Mouse (Mus musculus) C2C12 (cell line): ENCODE results near the gene Gucy2d. TPM values are rescaled to one million over a fixed set of nuclear protein-coding genes. Genes with fewer than 3 reads are reported as not detected.

ENCODE experiments used
- H3K27me3 ChIP-seq: one replicate; pipeline ENCODE4 v1.6.1; 2011; ENCODE audit not compliant: control insufficient read depth, insufficient read depth, insufficient read length
- H3K36me3 ChIP-seq: one replicate; pipeline ENCODE4 v1.6.1; 2011; ENCODE audit not compliant: control insufficient read depth, insufficient read depth
- H3K4me3 ChIP-seq: one replicate; pipeline ENCODE4 v1.5.1; 2011; ENCODE audit warnings: mild to moderate bottlenecking, control low read depth; ENCODE audit not compliant: poor library complexity, insufficient read depth, severe bottlenecking
- H3K79me2 ChIP-seq: one replicate; pipeline ENCODE4 v1.6.1; 2011; ENCODE audit not compliant: control insufficient read depth, insufficient read depth
- H3K79me3 ChIP-seq: one replicate; pipeline ENCODE4 v1.6.1; 2011; ENCODE audit warnings: low read depth, control low read depth
- H3ac ChIP-seq: one replicate; pipeline ENCODE3; 2011; ENCODE audit warnings: low read depth; ENCODE audit not compliant: control insufficient read depth, insufficient read length
- CEBPB ChIP-seq: IDR thresholded peaks from one replicate; pipeline ENCODE4 v1.6.1; 2011; ENCODE audit warnings: low read depth, mild to moderate bottlenecking, control low read depth, moderate library complexity
- CTCF ChIP-seq: IDR thresholded peaks from one replicate; pipeline ENCODE4 v1.5.1; 2011; ENCODE audit not compliant: control insufficient read depth, insufficient read depth, insufficient read length
- FOSL1 ChIP-seq: IDR thresholded peaks from one replicate; pipeline ENCODE4 v1.8.0; 2011; ENCODE audit warnings: mild to moderate bottlenecking, low read length; ENCODE audit not compliant: poor library complexity, insufficient read depth, severe bottlenecking
- MAX ChIP-seq: IDR thresholded peaks from one replicate; pipeline ENCODE4 v1.6.1; 2011; ENCODE audit warnings: mild to moderate bottlenecking, control low read depth
- MYOD1 ChIP-seq: IDR thresholded peaks from one replicate; pipeline ENCODE4 v1.6.1; 2011; ENCODE audit warnings: low read depth; ENCODE audit not compliant: control insufficient read depth, insufficient read length
- MYOG ChIP-seq: IDR thresholded peaks from one replicate; pipeline ENCODE4 v1.6.1; 2011; ENCODE audit not compliant: control insufficient read depth, insufficient read length; ENCODE audit errors: extremely low read depth
- USF1 ChIP-seq: IDR thresholded peaks from one replicate; pipeline ENCODE4 v1.6.1; 2011; ENCODE audit warnings: low read depth, mild to moderate bottlenecking, control low read depth, moderate library complexity
- polyA plus RNA-seq: library from polyadenylated mRNA; unstranded; fragments of >200 nt; fragmentation: generic; extraction: Trizol; gene quantifications from one replicate; pipeline ENCODE4 v1.2.1, GENCODE M21; 2012; ENCODE audit warnings: missing spikeins

Gene Gucy2d
- polyA plus RNA-seq, 1 experiment: not detected

DNA sequence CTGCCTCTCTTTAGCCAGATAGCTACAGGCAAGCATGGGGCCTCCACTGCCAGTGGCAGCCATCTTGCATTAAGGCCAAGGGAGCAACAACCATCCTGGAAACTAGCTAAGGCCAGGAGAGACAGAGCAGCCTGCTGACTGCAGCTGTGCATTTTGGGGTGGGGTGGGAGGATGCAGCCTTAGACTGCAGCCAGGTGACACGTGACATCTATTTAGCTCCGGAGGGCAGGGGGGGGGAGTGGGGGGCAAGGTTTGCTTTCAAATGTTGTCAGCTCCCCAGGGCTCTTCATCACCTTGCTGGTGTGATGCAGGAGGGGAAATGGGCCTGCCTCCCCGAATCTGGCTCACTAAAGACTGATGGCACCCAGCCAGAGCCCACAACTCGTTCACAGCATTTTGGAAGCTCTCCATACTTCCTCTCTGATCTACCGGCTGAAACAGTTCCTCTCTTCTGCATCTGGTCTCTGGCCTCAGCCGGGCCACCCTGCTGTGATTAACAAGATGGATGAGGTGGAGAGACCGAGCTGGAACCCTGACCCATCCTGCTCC is 83.7 kb downstream of the Gucy2d start:
- no peak for TF ChIP-seq USF1
- no peak for TF ChIP-seq MYOD1
- TF ChIP-seq MAX: no peak
- TF ChIP-seq CEBPB: no peak
- TF ChIP-seq MYOG: no peak
- TF ChIP-seq CTCF: no peak
- no peak for TF ChIP-seq FOSL1
- Histone ChIP-seq H3K36me3 (no peaks in the 10 kb centered on the region), H3K4me3 (no peak overlapping the region)

DNA sequence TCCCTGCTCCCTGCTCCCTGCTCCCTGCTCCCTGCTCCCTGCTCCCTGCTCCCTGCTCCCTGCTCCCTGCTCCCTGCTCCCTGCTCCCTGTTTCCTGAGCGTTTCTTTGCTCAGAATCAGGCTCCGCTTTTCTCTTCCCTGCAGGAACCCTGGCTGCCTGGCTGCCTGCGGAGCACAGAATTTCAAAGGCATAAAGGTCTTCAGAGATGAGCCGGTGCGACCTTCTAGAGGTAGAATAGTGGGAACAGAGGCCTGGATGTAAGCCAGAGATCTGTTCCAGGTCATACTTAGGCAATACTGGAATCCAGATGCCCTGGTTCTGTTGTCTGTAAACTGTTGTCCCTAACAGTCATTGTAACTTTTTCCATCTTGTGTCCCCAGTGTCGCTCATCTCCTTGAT is 84.2 kb downstream of the Gucy2d start:
- TF ChIP-seq USF1 (no peak), MYOG (no peak), CTCF (no peak), FOSL1 (no peak), CEBPB (no peak), MAX (no peak), MYOD1 (no peak)
- no peak overlapping the region for H3K4me3 ChIP-seq
- H3ac ChIP-seq: no peak overlapping the region
- H3K27me3 ChIP-seq: no peaks in the 10 kb centered on the region
- no peaks in the 10 kb centered on the region for H3K79me2 ChIP-seq
- no peaks in the 10 kb centered on the region for H3K79me3 ChIP-seq
- H3K36me3 ChIP-seq: no peaks in the 10 kb centered on the region

More for the DNA sequence above, 83.7 kb downstream of the Gucy2d start:
- Histone ChIP-seq H3K27me3 (no peaks in the 10 kb centered on the region), H3K79me3 (no peaks in the 10 kb centered on the region), H3ac (no peak overlapping the region), H3K79me2 (no peaks in the 10 kb centered on the region)

DNA sequence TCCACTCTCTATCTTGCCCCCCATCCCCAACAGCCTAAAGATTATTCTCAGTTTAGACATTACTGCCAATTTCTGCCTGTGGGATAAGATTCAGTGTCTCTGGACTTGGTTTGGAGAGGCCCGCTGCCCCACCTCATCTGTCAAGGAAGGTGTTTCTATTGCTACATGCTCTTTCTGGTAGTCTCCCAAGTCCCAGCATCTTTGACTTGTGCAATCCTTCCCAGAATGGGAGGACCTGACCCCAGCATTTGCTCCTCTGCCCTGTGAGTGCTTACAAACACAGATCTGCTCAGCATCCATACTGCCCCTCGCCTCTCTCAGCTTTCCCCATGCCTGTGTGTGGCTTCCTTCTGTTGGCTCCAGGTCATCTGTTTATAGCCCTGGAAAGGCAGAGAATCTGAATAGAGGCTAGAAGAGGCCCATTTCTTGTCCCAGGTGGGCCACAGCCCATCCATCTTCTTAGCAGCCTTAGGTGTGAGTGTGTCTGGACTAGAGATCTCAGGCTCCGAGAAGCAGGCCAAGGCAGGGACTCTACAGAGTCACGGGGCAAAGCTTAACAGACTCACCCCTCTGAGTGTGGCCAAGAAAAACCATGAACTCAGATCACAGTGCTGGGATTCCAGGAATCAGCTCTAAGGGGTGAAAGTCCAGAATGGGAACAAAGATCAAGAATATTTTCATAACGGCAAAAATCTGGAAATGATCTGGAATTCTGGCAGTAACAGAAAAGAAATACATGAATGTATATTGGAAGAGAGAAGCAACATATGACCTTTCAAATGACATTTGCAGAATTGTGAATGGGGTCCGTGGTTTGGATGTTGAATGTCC is 84.9 kb downstream of the Gucy2d start:
- no peak for TF ChIP-seq MYOG
- no peak for TF ChIP-seq FOSL1
- no peak for TF ChIP-seq MYOD1
- no peak for TF ChIP-seq MAX
- TF ChIP-seq USF1: no peak
- TF ChIP-seq CEBPB: no peak
- no peak for TF ChIP-seq CTCF
- no peaks in the 10 kb centered on the region for H3K79me2 ChIP-seq

More for the DNA sequence above, 84.9 kb downstream of the Gucy2d start:
- Histone ChIP-seq H3K27me3 (no peaks in the 10 kb centered on the region), H3K36me3 (no peaks in the 10 kb centered on the region), H3K79me3 (no peaks in the 10 kb centered on the region), H3ac (no peak overlapping the region), H3K4me3 (no peak overlapping the region)

Other genes starting within 250 kb of the Gucy2d start
- not detected for gene B3gnt6, start 240.9 kb upstream of the Gucy2d start, polyA plus RNA-seq
- 7.6 TPM for gene Acer3, start 119.2 kb upstream of the Gucy2d start, polyA plus RNA-seq
- 9.6 TPM for gene Tsku, start 79.1 kb upstream of the Gucy2d start, polyA plus RNA-seq
- gene Lrrc32, start 48.9 kb downstream of the Gucy2d start, polyA plus RNA-seq: 0.01 TPM
- 12.1 TPM for gene Emsy, start 216.4 kb downstream of the Gucy2d start, polyA plus RNA-seq